Mouse (Mus musculus): ENCODE data around the gene Gpr135. TPM values are rescaled to one million over a fixed set of nuclear protein-coding genes. Genes with fewer than 3 reads are reported as not detected.

Gpr135 gene
- polyA plus RNA-seq, 1 experiment from 2014 or later: 0.56 TPM

- Histone ChIP-seq H3K4me2 (no peak overlapping the region), H3K4me3 (no peak overlapping the region), H3K9ac (no peak overlapping the region), H3K36me3 (no peaks in the 10 kb centered on the region), H3K4me1 (replicated peaks) (peaks cover 7% of the 10 kb centered on the region), H3K9me3 (replicated peaks) (no peaks in the 10 kb centered on the region), H3K27me3 (replicated peaks) (no peaks in the 10 kb centered on the region), H3K27ac (ENCODE audit: poor library complexity, severe bottlenecking) (no peak overlapping the region)
- no peak for ATAC-seq (ENCODE audit: insufficient number of reproducible peaks, low FRiP score)
- 69% methylated on average over 5 of the region's 5 CpGs for WGBS
Observed at GRCm38 (mm10) chr12:72031171-72031570, 39.8 kb downstream of the Gpr135 start.

- no peaks in the 10 kb centered on the region for H3K36me3 ChIP-seq
- no peak overlapping the region for H3K27ac ChIP-seq (ENCODE audit: poor library complexity, severe bottlenecking)
- whole genome bisulfite sequencing: 42% methylated on average over 6 of the region's 6 CpGs
- 0 out of 2 replicates have a peak, but pooled peaks cover 2% of the 10 kb centered on the region for H3K9me3 ChIP-seq (replicated peaks)
- H3K9ac ChIP-seq: no peak overlapping the region
- H3K27me3 ChIP-seq (replicated peaks): no peaks in the 10 kb centered on the region
- H3K4me2 ChIP-seq: no peak overlapping the region
- no peak overlapping the region for H3K4me3 ChIP-seq
- no peak for ATAC-seq (ENCODE audit: insufficient number of reproducible peaks, low FRiP score)
- H3K4me1 ChIP-seq (replicated peaks): peaks cover 28% of the 10 kb centered on the region
Observed at GRCm38 (mm10) chr12:72025275-72025795, 45.6 kb downstream of the Gpr135 start.

GRCm38 (mm10) chr12:72023572-72023971, 47.4 kb downstream of the Gpr135 start:
- Histone ChIP-seq H3K36me3 (no peaks in the 10 kb centered on the region), H3K27me3 (replicated peaks) (no peaks in the 10 kb centered on the region), H3K4me2 (no peak overlapping the region), H3K4me1 (replicated peaks) (peaks cover 34% of the 10 kb centered on the region), H3K27ac (ENCODE audit: poor library complexity, severe bottlenecking) (no peak overlapping the region), H3K9me3 (replicated peaks) (0 out of 2 replicates have a peak, but pooled peaks cover 2% of the 10 kb centered on the region), H3K4me3 (no peak overlapping the region), H3K9ac (no peak overlapping the region)
- no peak for ATAC-seq (ENCODE audit: insufficient number of reproducible peaks, low FRiP score)
- WGBS: 90% methylated on average over 5 of the region's 5 CpGs

- no peak for ATAC-seq (ENCODE audit: insufficient number of reproducible peaks, low FRiP score)
- Histone ChIP-seq H3K4me1 (replicated peaks) (peaks cover 37% of the 10 kb centered on the region), H3K4me2 (no peak overlapping the region), H3K27me3 (replicated peaks) (no peaks in the 10 kb centered on the region), H3K9ac (no peak overlapping the region), H3K9me3 (replicated peaks) (0 out of 2 replicates have a peak, but pooled peaks cover 2% of the 10 kb centered on the region), H3K36me3 (no peaks in the 10 kb centered on the region), H3K4me3 (no peak overlapping the region), H3K27ac (ENCODE audit: poor library complexity, severe bottlenecking) (no peak overlapping the region)
- WGBS: 65% methylated on average over 3 of the region's 3 CpGs
Observed at GRCm38 (mm10) chr12:72022790-72023189, 48.1 kb downstream of the Gpr135 start.

GRCm38 (mm10) chr12:72021543-72021942, 49.4 kb downstream of the Gpr135 start:
- Histone ChIP-seq H3K9me3 (replicated peaks) (0 out of 2 replicates have a peak, but pooled peaks cover 2% of the 10 kb centered on the region), H3K4me1 (replicated peaks) (peaks cover 37% of the 10 kb centered on the region), H3K9ac (no peak overlapping the region), H3K27ac (ENCODE audit: poor library complexity, severe bottlenecking) (peak overlapping the region; percentile 86), H3K36me3 (no peaks in the 10 kb centered on the region), H3K4me3 (no peak overlapping the region), H3K27me3 (replicated peaks) (no peaks in the 10 kb centered on the region), H3K4me2 (0 out of 2 replicates have a peak overlapping the region, but pooled peaks have one; percentile 5)
- 13% methylated on average over 5 of the region's 5 CpGs for WGBS
- peak; percentile 63 for ATAC-seq (ENCODE audit: insufficient number of reproducible peaks, low FRiP score)

- Histone ChIP-seq H3K4me1 (replicated peaks) (peaks cover 34% of the 10 kb centered on the region), H3K9ac (no peak overlapping the region), H3K36me3 (no peaks in the 10 kb centered on the region), H3K27ac (ENCODE audit: poor library complexity, severe bottlenecking) (peak overlapping the region; percentile 86; the same call in 1 of the 2 replicates), H3K9me3 (replicated peaks) (0 out of 2 replicates have a peak, but pooled peaks cover 2% of the 10 kb centered on the region), H3K27me3 (replicated peaks) (no peaks in the 10 kb centered on the region), H3K4me2 (no peak overlapping the region), H3K4me3 (no peak overlapping the region)
- no peak for ATAC-seq (ENCODE audit: insufficient number of reproducible peaks, low FRiP score)
- WGBS: 89% methylated on average over 4 of the region's 4 CpGs
Observed at GRCm38 (mm10) chr12:72020285-72020684, 50.6 kb downstream of the Gpr135 start.

Other genes starting within 250 kb of the Gpr135 start
- gene Daam1, start 240.0 kb downstream of the Gpr135 start, polyA plus RNA-seq (2016; fragmentation: Nextera tagmentation; extraction: Ambion mirVana): 23.1 and 23.3 TPM in 2 replicates
- gene L3hypdh, start 14.3 kb upstream of the Gpr135 start, polyA plus RNA-seq (2016; fragmentation: Nextera tagmentation; extraction: Ambion mirVana): 19.0 and 19.5 TPM in 2 replicates
- gene Jkamp, start 14.5 kb upstream of the Gpr135 start, polyA plus RNA-seq (2016; fragmentation: Nextera tagmentation; extraction: Ambion mirVana): 63.0 and 68.5 TPM in 2 replicates
- not detected in 2 replicates for gene Ccdc175, start 113.9 kb upstream of the Gpr135 start, polyA plus RNA-seq (2016; fragmentation: Nextera tagmentation; extraction: Ambion mirVana)